Mouse (Mus musculus): Measurements from ENCODE around the gene Ptbp1. TPM values are rescaled to one million over a fixed set of nuclear protein-coding genes. Genes with fewer than 3 reads are reported as not detected.

Ptbp1 gene
- polyA plus RNA-seq, 2 experiments: 262 to 536 TPM

DNA sequence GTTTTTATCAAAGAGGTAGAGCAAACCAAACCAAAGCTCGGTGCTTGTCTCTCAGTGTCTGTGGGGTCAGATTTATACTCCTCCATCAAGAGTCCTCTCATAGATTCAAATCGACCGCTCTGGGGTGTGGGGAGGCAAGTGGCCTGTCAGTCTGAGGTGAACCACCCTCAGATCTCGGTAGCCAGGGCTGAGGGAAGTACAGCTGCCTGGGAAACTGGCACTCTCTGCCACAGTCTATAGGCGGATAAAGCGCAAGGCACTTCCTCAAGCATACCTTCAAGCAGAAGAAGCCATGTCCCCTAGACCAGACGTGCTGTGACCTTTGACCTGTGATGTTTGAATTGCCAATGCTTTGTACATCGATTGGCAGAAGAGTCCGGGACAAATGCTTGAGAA is 21.4 kb upstream of the Ptbp1 start:
- Histone ChIP-seq H3K4me2 (replicated peaks; ENCODE audit: low read depth, low read length, severe bottlenecking) (no peak overlapping the region), H3K4me3 (replicated peaks; ENCODE audit: low read length) (no peak overlapping the region), H3K9ac (ENCODE audit: low read depth, low read length, severe bottlenecking) (no peak overlapping the region), H3K27me3 (ENCODE audit: control insufficient read depth, insufficient read depth, low read length) (no peaks in the 10 kb centered on the region), H3K27ac (replicated peaks; ENCODE audit: low read depth, low read length) (no peak overlapping the region), H3K4me1 (ENCODE audit: control insufficient read depth, insufficient read depth, low read length) (no peaks in the 10 kb centered on the region), H3K9me3 (ENCODE audit: control insufficient read depth, low read length) (no peaks in the 10 kb centered on the region), H3K36me3 (ENCODE audit: control insufficient read depth, insufficient read depth, low read length) (no peaks in the 10 kb centered on the region)
- no peak for DNase-seq (ENCODE audit: low spot score)
- TF ChIP-seq POLR2A (IDR thresholded peaks at IDR 0.05; ENCODE audit: borderline replicate concordance, extremely low read depth, insufficient read depth, insufficient read length): no peak
- 74% methylated on average over 9 of the region's 9 CpGs for WGBS
- no peak for ATAC-seq (ENCODE audit: low FRiP score, low read depth)

DNA sequence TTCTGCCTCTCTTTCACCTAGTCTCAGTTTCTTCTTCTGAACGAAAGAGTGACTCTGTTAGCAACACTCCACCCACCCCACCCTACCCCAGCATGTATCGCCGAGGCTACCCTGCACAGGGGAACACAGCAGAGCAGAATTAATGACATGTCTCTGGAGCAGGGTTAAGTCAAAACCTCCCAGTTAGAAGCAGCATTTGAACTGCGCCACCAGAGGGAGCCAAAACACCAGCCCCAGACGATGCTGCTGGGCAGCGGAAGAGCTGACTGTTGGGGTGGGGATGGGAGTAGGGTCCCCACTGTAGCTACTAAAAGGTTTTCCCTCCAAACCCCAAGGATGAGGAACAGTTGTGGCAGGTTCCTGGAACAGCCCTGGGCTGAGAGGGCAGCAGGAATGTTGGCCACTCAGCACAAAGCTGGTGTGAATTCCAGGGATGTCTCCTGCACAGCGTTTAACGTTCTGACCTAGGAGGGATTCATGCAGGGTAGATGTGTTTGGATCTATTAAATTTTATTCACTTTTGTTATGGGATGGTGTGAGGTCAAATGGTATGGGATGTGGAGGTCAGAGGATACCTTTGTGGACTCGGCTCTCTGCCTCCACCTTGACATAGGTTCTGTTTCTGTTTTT is 19.3 kb upstream of the Ptbp1 start:
- Histone ChIP-seq H3K4me3 (replicated peaks; ENCODE audit: low read length) (no peak overlapping the region), H3K36me3 (ENCODE audit: control insufficient read depth, insufficient read depth, low read length) (no peaks in the 10 kb centered on the region), H3K4me2 (replicated peaks; ENCODE audit: low read depth, low read length, severe bottlenecking) (no peak overlapping the region), H3K9ac (ENCODE audit: low read depth, low read length, severe bottlenecking) (no peak overlapping the region), H3K9me3 (ENCODE audit: control insufficient read depth, low read length) (no peaks in the 10 kb centered on the region), H3K4me1 (ENCODE audit: control insufficient read depth, insufficient read depth, low read length) (no peaks in the 10 kb centered on the region), H3K27me3 (ENCODE audit: control insufficient read depth, insufficient read depth, low read length) (no peaks in the 10 kb centered on the region), H3K27ac (replicated peaks; ENCODE audit: low read depth, low read length) (no peak overlapping the region)
- ATAC-seq (ENCODE audit: low FRiP score, low read depth): peak; percentile 85
- peak; percentile 87 for DNase-seq (ENCODE audit: low spot score)
- WGBS: 21% methylated on average over 9 of the region's 9 CpGs
- TF ChIP-seq POLR2A (IDR thresholded peaks at IDR 0.05; ENCODE audit: borderline replicate concordance, extremely low read depth, insufficient read depth, insufficient read length): no peak

DNA sequence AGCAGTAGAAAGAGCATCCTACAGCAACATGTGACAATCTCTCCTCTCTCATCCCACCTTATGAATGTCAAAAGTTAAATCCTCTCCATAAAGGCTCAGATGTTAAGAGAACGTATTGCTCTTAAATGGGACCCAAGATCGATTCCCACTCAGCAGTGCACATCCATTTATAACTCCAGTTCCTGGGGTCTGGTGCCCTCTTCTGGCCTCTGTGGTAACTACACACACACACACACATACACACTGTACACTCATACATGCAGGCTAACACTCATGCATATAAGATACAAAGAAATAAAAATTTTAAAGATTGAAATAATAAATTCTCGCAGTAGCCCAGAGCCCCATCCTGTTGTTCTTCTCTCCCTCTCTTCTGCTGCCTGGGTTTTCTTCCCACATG is 17.3 kb upstream of the Ptbp1 start:
- Histone ChIP-seq H3K36me3 (ENCODE audit: control insufficient read depth, insufficient read depth, low read length) (no peaks in the 10 kb centered on the region), H3K9ac (ENCODE audit: low read depth, low read length, severe bottlenecking) (no peak overlapping the region), H3K4me3 (replicated peaks; ENCODE audit: low read length) (no peak overlapping the region), H3K4me1 (ENCODE audit: control insufficient read depth, insufficient read depth, low read length) (peaks cover 12% of the 10 kb centered on the region; the same call in 1 of the 2 replicates), H3K4me2 (replicated peaks; ENCODE audit: low read depth, low read length, severe bottlenecking) (no peak overlapping the region), H3K9me3 (ENCODE audit: control insufficient read depth, low read length) (no peaks in the 10 kb centered on the region), H3K27me3 (ENCODE audit: control insufficient read depth, insufficient read depth, low read length) (no peaks in the 10 kb centered on the region), H3K27ac (replicated peaks; ENCODE audit: low read depth, low read length) (no peak overlapping the region)
- DNase-seq (ENCODE audit: low spot score): no peak
- ATAC-seq (ENCODE audit: low FRiP score, low read depth): no peak
- no peak for TF ChIP-seq POLR2A (IDR thresholded peaks at IDR 0.05; ENCODE audit: borderline replicate concordance, extremely low read depth, insufficient read depth, insufficient read length)
- 98% methylated on average over 3 of the region's 3 CpGs for WGBS

DNA sequence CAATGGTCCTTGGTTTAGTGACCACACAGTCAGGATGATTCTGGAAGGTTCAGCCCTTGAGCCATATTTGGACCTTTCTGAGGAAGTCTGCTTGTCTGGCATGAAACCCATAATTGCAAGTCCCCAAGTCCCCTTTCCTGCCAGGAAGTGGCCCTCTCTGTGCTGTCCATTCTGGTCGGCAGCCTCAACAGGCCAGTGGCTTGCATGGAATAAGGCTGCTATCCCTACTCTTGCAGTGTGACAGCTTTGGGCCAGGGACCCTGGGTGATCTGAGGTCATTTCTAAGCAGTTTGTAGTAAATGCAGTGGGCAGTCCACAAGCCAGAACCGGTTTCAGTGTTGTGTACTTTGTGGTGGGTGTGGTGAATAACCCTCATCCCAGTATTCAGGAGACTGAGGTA is 16.1 kb upstream of the Ptbp1 start:
- no peak overlapping the region for H3K4me2 ChIP-seq (replicated peaks; ENCODE audit: low read depth, low read length, severe bottlenecking)
- H3K9ac ChIP-seq (ENCODE audit: low read depth, low read length, severe bottlenecking): no peak overlapping the region
- H3K4me3 ChIP-seq (replicated peaks; ENCODE audit: low read length): no peak overlapping the region
- H3K4me1 ChIP-seq (ENCODE audit: control insufficient read depth, insufficient read depth, low read length): peaks cover 21% of the 10 kb centered on the region
- no peak for TF ChIP-seq POLR2A (IDR thresholded peaks at IDR 0.05; ENCODE audit: borderline replicate concordance, extremely low read depth, insufficient read depth, insufficient read length)
- H3K27me3 ChIP-seq (ENCODE audit: control insufficient read depth, insufficient read depth, low read length): no peaks in the 10 kb centered on the region
- ATAC-seq (ENCODE audit: low FRiP score, low read depth) (no peak), DNase-seq (ENCODE audit: low spot score) (no peak)
- no peak overlapping the region for H3K27ac ChIP-seq (replicated peaks; ENCODE audit: low read depth, low read length)
- H3K36me3 ChIP-seq (ENCODE audit: control insufficient read depth, insufficient read depth, low read length): no peaks in the 10 kb centered on the region
- H3K9me3 ChIP-seq (ENCODE audit: control insufficient read depth, low read length): no peaks in the 10 kb centered on the region
- 53% methylated on average over 2 of the region's 2 CpGs for WGBS

DNA sequence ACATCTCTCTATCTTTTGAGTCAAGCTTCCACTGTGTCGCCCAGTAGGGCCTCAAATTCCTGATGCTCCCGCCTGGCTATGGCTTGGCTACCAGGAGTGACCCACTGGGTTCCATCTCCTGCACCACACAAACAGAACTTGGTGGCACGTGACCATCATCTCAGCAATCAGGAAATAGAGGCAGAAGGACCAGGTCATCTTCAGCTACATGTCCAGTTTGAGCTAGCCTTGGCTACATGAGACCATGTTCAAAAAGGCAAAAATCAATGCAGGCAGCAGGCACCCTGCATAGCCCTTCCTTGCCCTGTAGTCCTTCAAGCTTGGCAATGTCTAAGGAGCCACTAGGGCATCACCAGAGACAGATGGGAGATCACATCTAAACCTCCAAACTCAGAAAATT is 14.1 kb upstream of the Ptbp1 start:
- H3K36me3 ChIP-seq (ENCODE audit: control insufficient read depth, insufficient read depth, low read length): no peaks in the 10 kb centered on the region
- ATAC-seq (ENCODE audit: low FRiP score, low read depth) (no peak), DNase-seq (ENCODE audit: low spot score) (no peak)
- H3K4me2 ChIP-seq (replicated peaks; ENCODE audit: low read depth, low read length, severe bottlenecking): peak overlapping the region; percentile 83; the same call in 1 of the 2 replicates
- H3K4me1 ChIP-seq (ENCODE audit: control insufficient read depth, insufficient read depth, low read length): peaks cover 27% of the 10 kb centered on the region
- H3K4me3 ChIP-seq (replicated peaks; ENCODE audit: low read length): peak overlapping the region; percentile 40; the same call in 1 of the 2 replicates
- no peak overlapping the region for H3K9ac ChIP-seq (ENCODE audit: low read depth, low read length, severe bottlenecking)
- no peak for TF ChIP-seq POLR2A (IDR thresholded peaks at IDR 0.05; ENCODE audit: borderline replicate concordance, extremely low read depth, insufficient read depth, insufficient read length)
- no peaks in the 10 kb centered on the region for H3K27me3 ChIP-seq (ENCODE audit: control insufficient read depth, insufficient read depth, low read length)
- 87% methylated on average over 3 of the region's 3 CpGs for WGBS
- H3K27ac ChIP-seq (replicated peaks; ENCODE audit: low read depth, low read length): peak overlapping the region; percentile 94
- no peaks in the 10 kb centered on the region for H3K9me3 ChIP-seq (ENCODE audit: control insufficient read depth, low read length)

All from limb, embryonic 14.5 days (tissue).